Comparison of ENCODE assay signal across 33 mouse cellular contexts in genomic region chr6:94830801-94831200, GRCm38 (mm10).
"Had no signal": no experiment of that assay in that cellular context is flagged by ENCODE, and none has a peak within 500 bp of the region (broad histone marks: within the 10 kb centered on the region; RNA-seq: fewer than 3 reads in every experiment).

No protein-coding gene starts in this region.

- ATAC-seq: hindbrain, embryonic 16.5 days; hindbrain, postnatal 0 days; inflammation-experienced regulatory T-cells, adult 6 months; intestine, embryonic 15.5 days; intestine, embryonic 16.5 days; intestine, postnatal 0 days had no signal

- H3K27me3 ChIP-seq: heart, embryonic 12.5 days; heart, embryonic 13.5 days; heart, embryonic 15.5 days; hindbrain, embryonic 12.5 days; hindbrain, embryonic 13.5 days; hindbrain, embryonic 15.5 days; intestine, embryonic 15.5 days; kidney, embryonic 15.5 days had no signal

- H3K4me2 ChIP-seq: heart, embryonic 11.5 days; heart, embryonic 12.5 days; heart, embryonic 13.5 days; heart, embryonic 15.5 days; hindbrain, embryonic 12.5 days; hindbrain, embryonic 13.5 days; hindbrain, embryonic 14.5 days; hindbrain, embryonic 15.5 days; intestine, embryonic 15.5 days; kidney, embryonic 15.5 days had no signal

- H3K4me3 ChIP-seq: heart, embryonic 10.5 days; heart, embryonic 12.5 days; heart, embryonic 13.5 days; heart, embryonic 15.5 days; hindbrain, embryonic 10.5 days; hindbrain, embryonic 12.5 days; hindbrain, embryonic 13.5 days; hindbrain, embryonic 15.5 days; intestine, embryonic 15.5 days; kidney, embryonic 15.5 days; layer of hippocampus, adult 2 months had no signal

- H3K4me1 ChIP-seq: heart, embryonic 10.5 days; heart, embryonic 12.5 days; heart, embryonic 13.5 days; heart, embryonic 15.5 days; hindbrain, embryonic 12.5 days; intestine, embryonic 15.5 days had no signal

- DNase-seq: heart, postnatal 10 days; heart, postnatal 14 days; heart, postnatal 4 days; kidney, adult 11 months; kidney, adult 18-20 months; kidney, adult 8-10 months; kidney, adult 9 months; kidney, postnatal 10 days; kidney, postnatal 14 days; kidney, postnatal 25 days; kidney, postnatal 36 days; kidney, postnatal 4 days; layer of hippocampus, adult 9-11 months; layer of hippocampus, postnatal 36 days had no signal

- H3K36me3 ChIP-seq: heart, embryonic 10.5 days; heart, embryonic 12.5 days; heart, embryonic 13.5 days; heart, embryonic 15.5 days; hindbrain, embryonic 10.5 days; hindbrain, embryonic 12.5 days; hindbrain, embryonic 13.5 days; hindbrain, embryonic 15.5 days; intestine, embryonic 15.5 days; kidney, embryonic 15.5 days had no signal

- H3K9ac ChIP-seq: heart, embryonic 12.5 days; heart, embryonic 13.5 days; heart, embryonic 15.5 days; hindbrain, embryonic 12.5 days; hindbrain, embryonic 13.5 days; hindbrain, embryonic 14.5 days; hindbrain, embryonic 15.5 days; intestine, embryonic 15.5 days; kidney, embryonic 15.5 days had no signal

- H3K27ac ChIP-seq: heart, embryonic 10.5 days; heart, embryonic 13.5 days; heart, embryonic 15.5 days; hindbrain, embryonic 10.5 days; hindbrain, embryonic 12.5 days; hindbrain, embryonic 13.5 days; hindbrain, embryonic 14.5 days; hindbrain, embryonic 15.5 days; hindbrain, postnatal 0 days; intestine, embryonic 15.5 days; kidney, embryonic 15.5 days; kidney, postnatal 0 days; layer of hippocampus, adult 2 months had no signal

- H3K9me3 ChIP-seq: heart, embryonic 10.5 days; heart, embryonic 12.5 days; heart, embryonic 13.5 days; heart, embryonic 15.5 days; hindbrain, embryonic 10.5 days; hindbrain, embryonic 12.5 days; hindbrain, embryonic 13.5 days; hindbrain, embryonic 15.5 days; intestine, embryonic 15.5 days; kidney, embryonic 15.5 days had no signal
